Mouse (Mus musculus): Measurements from ENCODE around the gene Abhd5.
"Not testable (repeated sequence)": the region's sequence is repeated elsewhere in the genome, so short reads cannot be mapped to it uniquely, and the experiment has no call there.

Gene Abhd5
- long read RNA-seq, experiment 1, transcript Abhd5-204 (7 exons, 3,157 nt): major isoform, 39 of 51 reads
- long read RNA-seq, experiment 1, partial matches to known transcripts: 4 of 51 reads
- long read RNA-seq, experiment 1, other reads (novel, unspliced or antisense): 7 of 51 reads
- long read RNA-seq, experiment 2, transcript Abhd5-204 (7 exons, 3,157 nt): major isoform, 24 of 43 reads
- long read RNA-seq, experiment 2, partial matches to known transcripts: 2 of 43 reads
- long read RNA-seq, experiment 2, other reads (novel, unspliced or antisense): 17 of 43 reads

DNA sequence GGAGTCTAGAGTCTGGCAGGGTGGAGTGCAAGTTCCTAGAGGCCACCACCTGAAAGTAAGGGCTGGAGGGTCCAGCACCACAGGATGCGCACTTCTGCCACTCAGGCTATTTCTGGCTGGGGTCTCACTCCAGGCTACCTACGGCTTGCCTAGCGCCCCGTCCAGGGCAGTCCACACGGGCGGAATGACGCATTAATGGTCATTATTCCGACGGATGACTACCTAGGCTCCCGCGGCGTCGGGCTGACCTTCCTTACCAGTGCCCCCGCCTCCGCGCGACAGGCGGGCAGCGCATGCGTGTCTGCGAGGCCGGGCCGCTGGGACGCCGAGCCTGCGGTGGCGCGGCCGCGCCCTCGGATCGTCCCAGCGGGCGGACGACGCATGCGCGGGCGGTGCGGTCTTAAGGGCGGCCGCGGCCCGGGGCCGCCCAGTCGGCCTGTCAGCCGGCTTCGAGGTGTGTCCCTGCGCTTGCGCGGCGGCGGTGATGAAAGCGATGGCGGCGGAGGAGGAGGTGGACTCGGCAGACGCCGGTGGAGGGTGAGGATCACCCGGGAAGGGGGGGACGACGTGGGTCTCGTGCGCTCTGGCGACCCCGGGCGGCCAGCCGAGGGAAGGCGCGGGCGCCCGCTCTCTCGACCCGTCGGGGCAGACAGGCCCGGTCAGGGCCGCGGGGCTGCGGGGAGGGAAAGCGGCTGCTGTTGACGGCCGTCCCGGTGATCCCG, at the start of gene Abhd5:
Abhd5 (plus strand) TSS at position 306 of the 722 bp plus-strand sequence.
- intact Hi-C loops (cut with DNase I): no loop called here

DNA sequence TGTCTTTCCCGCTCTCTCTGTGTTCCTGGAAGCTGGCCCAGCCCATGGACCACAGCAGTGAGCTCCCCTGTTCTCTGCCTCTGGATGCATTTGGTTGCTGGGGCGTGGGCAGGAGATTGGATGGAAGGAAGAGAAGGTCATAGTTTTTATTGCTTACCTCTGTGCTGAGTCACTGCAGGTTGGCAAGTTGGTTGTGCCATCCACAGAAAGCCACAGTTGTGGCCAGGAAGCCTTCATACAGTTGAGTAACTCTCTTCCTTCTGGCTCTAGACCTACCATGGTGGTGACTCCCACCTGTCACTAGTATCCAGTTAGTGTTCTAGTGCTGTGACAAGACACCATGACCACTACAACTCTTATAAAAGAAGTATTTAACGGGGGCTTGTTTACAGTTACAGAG, 46.1 kb upstream of the Abhd5 start:
- intact Hi-C loops (cut with DNase I): no loop called here

DNA sequence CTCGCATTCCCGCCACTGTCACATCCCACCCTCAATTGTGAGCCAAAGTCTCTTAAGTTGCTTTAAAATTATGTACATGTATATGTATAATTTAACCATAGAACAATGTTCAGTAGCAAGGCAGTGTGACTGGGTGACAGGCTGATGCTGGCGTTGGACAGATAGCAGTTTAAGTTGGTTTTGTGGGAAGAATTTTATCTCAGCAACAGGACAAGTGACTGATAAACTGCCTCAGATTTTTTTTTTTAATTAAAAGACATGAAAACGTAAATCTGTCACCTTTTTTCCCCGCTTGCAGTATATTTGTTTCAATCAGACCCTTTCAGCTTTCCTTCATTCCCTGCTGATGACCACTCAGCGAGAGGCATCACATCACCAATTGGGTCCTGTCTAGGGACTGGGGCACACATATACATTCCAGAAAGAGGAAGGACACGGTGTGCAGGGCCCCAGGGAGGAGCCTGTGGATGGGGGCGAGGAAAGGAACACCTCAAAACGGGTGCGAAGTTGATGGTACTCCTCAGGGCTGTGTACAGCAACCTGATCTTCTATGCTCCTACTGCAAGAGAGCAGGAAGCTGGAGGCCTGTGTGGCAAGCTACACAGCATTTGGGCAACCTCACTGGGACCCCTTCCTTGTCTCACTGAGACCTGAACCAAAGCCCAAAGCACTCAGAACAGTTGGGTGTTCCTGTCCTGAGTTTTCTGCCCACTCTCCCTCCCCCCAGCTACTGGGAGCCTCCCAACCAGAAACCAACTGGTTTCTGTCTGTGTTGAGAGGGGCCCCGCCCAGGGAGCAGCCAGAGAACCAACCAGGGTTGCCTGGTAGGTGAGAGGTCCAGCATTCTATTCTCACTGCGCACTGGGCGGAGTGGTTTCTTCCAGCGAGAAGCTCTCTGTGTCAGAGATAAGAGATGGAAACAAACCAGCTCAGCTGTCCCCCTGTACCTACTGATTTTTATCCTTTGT, 42.1 kb upstream of the Abhd5 start:
- intact Hi-C loops (cut with DNase I): no loop called here

DNA sequence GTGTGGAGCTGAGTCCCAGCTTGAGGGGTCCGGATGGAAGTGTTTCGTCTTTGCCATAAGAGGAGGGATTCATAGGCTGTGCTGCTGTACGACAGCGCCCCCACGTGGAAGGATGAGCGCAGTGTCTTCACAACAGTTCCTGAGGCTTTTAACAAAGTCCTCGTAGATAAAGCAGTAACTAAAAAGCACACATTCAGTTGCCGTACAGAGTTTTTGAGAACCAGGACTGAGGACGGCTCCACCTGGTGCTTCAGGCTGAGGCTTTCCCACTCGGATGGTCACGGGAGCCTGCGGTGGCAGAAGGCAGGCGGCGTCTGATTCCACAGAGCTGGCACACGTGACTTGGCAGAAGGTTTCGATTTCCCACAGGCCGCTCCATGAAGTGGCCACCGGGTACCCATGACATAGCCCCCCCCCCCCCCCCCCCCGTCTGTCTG, 40.8 kb upstream of the Abhd5 start:
- intact Hi-C loops (cut with DNase I): loop anchor here (1.0 kb wide), 1 partner anchor 63 kb away; no protein-coding TSS in a partner anchor

DNA sequence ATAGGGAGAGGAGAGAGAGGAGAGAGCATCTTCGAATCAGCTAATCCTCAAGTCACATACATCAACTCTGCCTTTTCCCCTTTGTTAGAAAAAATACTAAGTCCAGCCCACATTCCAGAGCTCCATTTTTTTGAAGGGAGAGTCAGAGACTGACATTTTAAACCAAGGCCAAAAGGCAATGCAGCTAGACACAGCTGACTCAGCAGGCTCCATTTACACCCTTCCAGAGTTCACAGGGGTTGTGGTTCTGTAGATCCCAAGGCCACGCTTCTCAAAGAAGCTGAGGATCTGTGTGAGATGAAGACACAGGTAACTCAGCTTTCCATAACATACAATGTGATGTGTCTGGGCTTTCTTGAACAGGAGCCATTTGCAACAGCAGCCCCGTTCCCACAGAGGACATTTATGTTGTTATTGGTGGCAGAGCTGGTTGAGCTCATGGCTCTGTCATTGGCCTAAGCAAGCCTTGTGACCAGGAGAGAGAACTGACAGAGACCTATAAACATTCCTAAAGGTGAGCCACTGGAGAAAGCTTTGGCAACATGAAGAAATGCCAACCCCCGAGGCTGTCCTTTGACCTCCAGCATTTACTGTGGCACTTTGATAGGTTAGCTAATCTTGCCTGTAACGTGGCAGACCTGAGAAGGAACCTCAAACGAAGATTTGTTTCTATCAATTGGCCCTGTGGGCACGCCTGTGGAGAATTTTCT, 40.2 kb upstream of the Abhd5 start:
- intact Hi-C loops (cut with DNase I): no loop called here

DNA sequence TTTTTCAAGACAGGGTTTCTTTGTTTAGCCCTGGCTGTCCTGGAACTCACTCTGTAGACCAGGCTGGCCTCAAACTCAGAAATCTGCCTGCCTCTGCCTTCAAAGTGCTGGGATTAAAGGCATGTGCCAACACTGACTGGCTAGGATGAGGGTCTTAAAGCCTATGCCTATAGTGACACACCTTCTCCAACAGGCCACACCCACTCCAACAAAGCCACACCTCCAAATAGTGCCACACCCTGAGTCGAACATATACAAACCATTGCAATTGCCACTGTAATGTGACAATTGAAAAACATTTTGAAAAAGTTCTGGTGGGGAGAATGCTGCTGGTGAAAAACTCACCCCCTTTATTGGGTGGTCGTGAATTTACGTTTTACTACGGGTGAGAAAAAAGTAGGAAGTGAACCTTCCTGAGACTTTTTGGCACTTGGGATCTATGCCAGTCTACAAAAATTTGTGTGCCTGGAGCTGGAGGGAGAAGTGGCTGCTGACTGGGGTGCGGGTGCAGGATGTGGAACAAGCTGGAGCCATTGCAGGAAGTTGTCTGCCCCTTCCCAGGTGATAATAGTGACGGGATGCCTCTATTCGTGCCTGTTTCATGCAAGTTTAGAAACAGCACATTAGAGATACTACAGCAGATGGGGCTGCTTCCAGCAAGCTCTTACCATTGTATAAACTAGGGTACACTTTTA, 39.0 kb upstream of the Abhd5 start:
- intact Hi-C loops (cut with DNase I): no loop called here

DNA sequence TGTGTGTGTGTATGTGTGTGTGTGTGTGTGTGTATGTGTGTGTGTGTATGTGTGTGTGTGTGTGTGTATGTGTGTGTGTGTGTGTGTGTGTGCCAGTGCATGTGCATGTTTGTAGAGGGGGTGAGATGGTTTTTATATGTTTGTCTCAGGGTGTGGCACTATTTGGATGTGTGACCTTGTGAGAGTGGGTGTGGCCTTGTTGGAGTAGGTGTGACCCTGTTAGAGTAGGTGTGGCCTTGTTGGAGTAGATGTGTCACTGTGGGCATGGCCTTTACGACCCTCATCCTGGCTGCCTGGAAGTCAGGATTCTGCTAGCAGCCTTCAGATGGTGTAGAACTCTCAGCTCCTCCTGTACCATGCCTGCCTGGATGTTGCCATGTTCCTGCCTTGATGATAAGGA, 38.3 kb upstream of the Abhd5 start:
- intact Hi-C loops (cut with DNase I): not testable (repeated sequence)

DNA sequence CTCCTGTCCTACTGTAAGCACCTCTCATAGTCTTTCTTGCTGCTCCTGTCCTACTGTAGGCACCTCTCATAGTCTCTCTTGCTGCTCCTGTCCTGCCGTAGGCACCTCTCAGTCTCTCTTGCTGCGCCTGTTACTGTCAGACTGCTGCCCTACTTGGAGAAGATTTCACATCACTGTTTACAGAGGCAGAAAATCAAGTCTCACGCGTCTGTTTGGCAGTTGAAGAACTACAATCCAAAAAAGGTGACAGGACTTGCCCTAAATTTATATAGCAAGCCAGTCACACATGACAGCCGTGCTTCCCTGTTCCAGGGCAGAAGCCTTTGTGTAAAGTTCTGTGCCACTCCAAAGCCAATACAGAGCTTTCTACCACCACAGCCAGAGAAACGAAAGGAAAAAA, 37.0 kb upstream of the Abhd5 start:
- intact Hi-C loops (cut with DNase I): no loop called here

DNA sequence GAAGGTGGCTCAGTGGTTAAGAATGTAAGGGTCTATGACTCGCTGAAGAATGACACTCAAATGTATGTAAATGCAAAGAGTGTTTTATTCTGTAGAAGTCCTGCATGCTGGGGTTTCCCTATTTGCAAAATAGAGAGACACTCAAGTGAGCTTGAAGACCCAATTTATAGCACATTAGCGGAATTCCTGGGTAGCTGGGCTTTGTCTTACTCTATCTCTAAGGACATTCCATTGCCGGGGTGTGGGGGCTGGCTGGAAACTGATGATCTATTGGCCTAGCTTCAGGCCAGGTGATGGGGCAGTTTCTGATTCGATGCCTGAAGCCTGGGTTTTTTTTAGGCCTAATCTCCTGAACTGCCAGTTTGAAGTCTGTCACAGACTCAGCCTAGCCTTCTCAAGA, 36.5 kb upstream of the Abhd5 start:
- intact Hi-C loops (cut with DNase I): no loop called here

DNA sequence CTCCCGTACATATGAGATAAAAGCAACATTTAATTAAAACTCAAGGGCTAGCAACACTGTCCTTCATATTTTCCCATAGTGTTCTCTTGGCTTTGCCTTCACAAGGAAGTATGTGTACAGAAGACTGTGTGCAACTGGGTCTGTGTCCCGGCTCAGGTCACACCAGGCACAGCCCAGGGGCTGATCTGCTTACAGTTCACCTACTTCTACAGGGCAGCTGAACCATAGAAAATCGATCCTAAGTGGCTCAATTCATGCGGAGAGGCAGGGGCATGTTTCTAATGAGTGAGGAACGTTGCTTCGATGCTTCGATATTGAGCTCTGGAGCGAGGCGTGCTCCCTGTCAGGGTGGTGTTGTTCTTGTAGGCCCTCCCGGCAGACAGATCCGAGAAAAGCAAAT, 35.9 kb upstream of the Abhd5 start:
- intact Hi-C loops (cut with DNase I): no loop called here

DNA sequence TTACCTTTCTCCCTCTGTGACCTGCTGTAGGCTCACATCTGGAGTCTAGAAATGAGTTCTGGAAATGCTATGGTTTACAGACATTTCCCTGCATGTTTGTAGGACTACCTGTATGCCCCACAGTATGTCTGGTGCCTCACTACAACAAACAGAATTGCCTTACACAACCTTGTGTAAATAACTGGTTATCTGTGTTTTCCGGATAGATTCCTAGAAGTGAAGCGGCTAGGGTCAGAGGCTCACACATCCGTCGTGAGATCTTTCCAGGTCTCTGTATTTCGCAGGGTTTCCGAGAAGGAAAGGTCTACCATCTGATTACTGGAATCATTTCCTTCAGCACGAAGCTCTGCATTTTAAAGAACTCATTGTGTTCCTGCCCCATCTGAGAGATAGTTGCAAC, 34.8 kb upstream of the Abhd5 start:
- intact Hi-C loops (cut with DNase I): no loop called here

DNA sequence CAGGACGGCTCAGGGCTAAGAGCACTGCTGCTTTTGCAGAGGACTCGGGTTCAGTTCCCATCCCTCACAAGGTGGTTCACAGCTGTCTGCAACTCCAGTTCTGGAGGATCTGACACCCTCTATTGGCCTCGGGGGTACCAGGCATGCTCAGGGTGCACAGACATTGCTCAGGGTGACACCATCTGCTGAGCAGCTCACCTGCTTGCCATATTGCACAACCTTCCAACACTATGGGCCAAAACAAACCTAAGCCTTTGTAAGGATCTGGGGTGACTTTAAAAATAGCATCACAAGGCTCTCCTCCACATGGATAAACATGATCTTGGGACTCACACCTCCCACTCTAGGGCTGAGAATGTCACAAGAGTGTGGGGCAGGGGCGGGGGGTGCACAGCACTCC, 30.8 kb upstream of the Abhd5 start:
- intact Hi-C loops (cut with DNase I): no loop called here

DNA sequence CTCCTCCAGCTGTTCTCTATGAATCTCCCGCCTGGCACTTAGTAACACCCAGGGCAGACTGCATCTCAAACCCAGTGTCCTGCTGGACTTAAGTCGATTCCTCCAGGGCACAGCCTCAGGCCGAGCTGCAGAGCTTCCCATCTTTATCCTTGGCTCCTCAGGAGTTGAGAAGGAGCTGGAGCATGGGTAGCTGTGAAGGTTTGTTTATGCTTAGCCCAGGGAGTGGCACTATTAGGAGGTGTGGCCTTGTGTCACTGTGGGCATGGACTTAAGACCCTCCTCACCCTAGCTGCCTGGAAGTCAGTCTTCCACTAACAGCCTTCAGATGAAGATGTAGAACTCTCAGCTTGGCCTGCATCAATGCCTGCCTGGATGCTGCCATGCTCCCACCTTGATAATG, 29.1 kb upstream of the Abhd5 start:
- intact Hi-C loops (cut with DNase I): no loop called here

DNA sequence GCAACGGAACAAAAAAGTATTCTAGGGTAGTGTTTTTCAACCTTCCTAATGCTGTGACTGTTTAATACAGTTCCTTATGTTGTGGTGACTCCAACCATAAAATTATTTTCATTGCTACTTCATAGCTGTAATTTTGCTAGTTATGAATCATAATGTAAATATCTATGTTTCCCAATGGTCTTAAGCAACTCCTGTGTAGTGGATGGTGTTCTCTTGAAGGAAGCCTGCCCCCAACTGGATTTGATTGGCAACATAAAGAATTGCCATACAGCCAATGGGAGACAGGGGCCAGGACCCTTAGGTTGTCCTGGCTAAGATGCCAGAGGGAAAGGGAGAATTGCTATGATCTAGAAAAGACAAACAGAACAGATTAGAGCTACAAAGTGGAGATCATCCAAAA, 25.4 kb upstream of the Abhd5 start:
- intact Hi-C loops (cut with DNase I): no loop called here

DNA sequence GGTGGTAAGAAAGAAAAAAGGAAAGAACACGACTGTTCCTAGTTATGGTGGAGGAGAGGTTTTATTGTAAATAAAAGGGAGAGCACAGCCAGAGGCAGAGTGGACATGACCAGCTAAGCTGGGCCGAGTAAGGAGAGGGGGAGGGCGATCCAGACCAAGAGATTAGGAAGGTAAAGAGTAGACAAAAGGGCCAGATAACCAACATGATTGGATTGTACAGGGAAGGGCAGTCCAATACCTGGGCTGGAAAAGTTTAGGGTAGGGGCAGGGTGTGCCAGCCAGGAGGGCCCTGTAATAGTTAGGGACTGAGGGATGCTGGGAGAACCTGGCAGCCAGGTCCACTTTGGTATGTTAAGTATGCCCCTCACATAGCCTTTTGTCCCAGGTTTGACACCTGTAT, 23.2 kb upstream of the Abhd5 start:
- intact Hi-C loops (cut with DNase I): no loop called here

DNA sequence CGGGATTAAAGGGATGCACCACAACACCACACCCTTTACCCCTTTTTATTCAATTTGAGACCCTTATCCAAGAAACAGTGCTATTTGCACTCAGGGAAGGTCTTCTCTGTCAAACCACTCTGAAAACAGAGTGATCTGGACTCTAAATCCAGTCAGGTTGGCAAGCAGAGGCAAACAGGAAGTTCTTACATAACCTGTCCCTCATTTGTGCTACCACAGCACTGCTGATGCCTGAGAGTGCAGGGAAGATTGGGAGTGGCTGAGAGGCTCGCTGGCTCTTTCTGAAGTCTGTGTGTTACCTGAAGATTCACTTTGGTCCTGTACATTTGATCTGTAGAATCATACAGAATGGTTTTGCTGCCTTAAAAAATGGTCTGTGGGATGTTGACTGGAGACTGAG, 14.7 kb upstream of the Abhd5 start:
- intact Hi-C loops (cut with DNase I): no loop called here

DNA sequence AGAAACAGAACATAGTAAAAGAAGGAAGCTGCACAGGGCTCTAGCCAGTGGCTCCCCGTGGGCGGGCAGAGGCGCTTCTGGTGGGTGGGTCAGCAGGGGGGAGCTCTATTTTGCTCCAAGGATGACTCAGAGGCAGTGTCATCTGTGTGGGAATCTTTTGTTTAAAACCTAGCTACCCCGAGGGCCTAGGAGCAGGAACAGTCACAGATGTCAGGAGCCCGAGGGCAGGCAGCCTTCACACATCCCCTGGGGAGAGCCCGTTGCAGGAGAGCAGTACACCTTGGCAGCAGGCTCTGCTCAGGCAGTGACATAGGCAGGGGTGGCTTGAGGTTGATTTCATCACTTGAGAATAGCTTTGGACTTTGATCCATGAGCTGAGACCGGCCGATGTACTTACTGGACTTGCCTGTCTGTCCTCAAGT, 13.9 kb upstream of the Abhd5 start:
- intact Hi-C loops (cut with DNase I): no loop called here

DNA sequence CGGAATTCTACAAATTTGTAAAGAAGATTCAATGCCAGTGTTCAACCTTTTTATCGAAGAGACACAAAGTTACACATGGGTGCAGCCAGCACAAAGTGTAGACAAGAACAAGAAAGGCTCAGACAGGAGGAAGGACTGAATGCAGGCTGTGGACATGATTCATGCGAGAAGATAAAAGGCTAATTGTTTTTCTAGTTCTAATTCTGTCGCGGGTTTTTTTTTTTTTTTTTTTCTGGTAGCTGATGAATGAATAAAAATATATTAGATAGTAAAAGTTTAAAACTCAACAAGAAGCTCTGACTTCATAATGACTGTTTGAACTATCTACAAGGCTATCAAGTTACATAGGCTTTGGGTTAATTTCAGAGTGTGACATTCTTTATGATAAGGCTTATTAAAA, 11.4 kb upstream of the Abhd5 start:
- intact Hi-C loops (cut with DNase I): no loop called here

DNA sequence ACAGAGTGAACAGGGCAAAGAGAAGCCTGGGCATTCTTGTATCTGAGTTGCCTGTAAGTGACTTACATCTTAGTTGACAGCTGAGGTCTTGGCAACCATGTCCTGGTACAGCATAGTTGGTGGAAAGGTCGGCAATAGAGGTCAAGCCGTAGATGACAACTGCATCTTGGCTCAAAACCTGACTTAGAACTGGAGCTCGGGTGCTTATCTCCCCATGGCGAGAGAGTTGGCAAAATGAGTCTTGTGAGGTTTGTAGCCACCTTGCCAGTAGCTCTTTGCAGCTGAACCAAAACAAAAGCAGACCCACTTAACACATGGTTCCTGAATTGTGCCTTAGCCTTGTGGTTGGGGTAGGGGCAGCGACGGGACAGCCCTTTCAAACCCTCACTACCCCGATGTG, 8.0 kb upstream of the Abhd5 start:
- intact Hi-C loops (cut with DNase I): no loop called here

DNA sequence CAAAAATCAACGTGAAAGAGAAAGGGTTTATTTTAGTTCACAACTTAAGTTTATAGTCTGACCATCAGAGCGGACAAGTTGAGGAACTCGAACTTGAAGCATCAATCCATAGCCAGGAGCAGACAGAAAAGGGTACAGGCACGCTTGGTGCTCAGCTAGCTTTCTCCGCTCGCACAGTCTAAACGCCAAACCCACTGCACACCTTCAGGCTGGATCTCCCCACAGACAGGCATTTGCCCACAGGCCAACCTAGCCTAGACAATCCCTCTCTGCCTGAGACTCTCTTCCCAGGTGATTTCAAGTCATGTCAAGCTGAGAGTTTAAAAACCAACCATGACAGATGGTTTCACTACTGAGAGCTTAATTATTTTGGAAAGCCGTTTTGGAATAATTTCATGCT, 6.8 kb upstream of the Abhd5 start:
- intact Hi-C loops (cut with DNase I): no loop called here

DNA sequence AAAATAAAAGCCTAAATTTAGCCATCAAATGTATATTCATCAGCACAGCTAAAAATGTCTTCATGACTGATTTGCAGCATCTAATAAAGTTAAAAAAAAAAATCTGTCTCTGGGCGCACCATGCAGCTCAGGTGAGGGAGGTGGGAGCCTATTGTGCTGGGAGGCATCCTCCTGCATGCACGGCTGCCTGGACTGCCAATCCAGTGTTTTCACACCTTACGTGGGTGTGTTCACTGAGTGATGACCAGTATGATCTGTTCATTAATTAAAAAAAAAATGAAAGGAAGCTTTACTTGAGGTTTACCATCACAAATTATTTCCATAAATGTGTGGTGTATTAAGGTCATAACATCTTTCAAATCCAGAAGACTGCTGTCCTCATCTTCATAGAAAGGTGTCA, 6.1 kb upstream of the Abhd5 start:
- intact Hi-C loops (cut with DNase I): no loop called here
